Mouse (Mus musculus) liver, embryonic 14.5 days (tissue): ENCODE data around the gene Mpv17l2.

Experiments used
- CTCF ChIP-seq: IDR thresholded peaks from 2 replicates; pipeline ENCODE4 v1.5.1; 2016; ENCODE audit warnings: antibody characterized with exemption, low read depth, control low read depth
- EP300 ChIP-seq: IDR thresholded peaks from 2 replicates; pipeline ENCODE4 v1.6.1; 2016; ENCODE audit warnings: antibody characterized with exemption, low read depth

- TF ChIP-seq CTCF (no peak), EP300 (no peak)
Measured at GRCm38 (mm10) chr8:70807304-70807703, 46.6 kb upstream of the Mpv17l2 start.
